Mouse (Mus musculus): ENCODE data around the gene Eef1akmt3. TPM values are rescaled to one million over a fixed set of nuclear protein-coding genes. Genes with fewer than 3 reads are reported as not detected.

The Eef1akmt3 gene
- polyA plus RNA-seq, 1 experiment: 0.11 TPM

DNA sequence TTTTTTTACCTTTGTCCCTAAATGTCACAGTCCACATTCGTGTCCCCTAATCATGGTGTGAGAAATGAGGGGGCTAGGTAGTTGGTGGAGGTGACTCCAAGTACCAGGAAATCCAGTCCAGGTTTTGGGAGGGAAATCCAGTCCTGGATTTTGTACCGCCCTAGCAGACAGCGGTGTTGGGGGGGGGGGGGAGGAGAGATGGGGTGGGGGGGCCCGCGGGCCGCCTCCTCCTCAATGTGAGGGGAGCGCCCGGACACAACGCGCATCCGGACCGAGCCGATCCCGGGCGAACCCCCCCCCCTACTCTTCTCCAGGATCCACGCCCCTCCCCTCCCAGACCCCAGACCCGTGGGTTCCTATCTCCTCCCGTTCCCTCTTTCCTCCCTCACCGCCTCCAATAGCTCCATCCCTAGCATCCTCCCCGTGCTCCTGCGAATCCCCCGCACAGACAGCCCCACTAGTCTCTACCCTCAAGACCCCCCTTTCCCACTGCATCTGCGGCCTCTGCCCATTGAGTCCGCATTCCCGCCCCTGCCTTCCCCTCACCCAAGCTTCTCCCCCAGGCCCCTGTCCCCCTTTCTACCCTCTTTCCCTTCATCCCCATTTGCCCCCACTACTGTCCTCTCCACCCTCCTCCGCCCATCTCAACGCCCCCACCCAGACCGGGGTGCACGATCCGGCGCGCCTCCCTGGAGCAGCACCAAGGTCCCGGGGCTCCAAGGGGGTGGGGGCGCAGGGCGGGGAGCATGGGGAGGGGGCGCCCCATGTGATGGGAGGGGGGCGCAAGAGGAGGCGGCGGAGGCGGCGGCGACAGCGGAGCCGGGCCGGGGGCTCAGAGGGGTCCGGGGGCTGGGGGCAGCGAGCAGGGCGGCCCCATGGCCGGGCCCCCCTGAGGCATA lies 37.6 kb upstream of the Eef1akmt3 start:
- Histone ChIP-seq H3K4me3 (peak overlapping the region; percentile 16), H3K79me2 (ENCODE audit: control insufficient read depth, insufficient read depth) (no peaks in the 10 kb centered on the region), H3ac (ENCODE audit: control insufficient read depth, insufficient read length) (peak overlapping the region; percentile 15), H3K36me3 (ENCODE audit: control insufficient read depth, insufficient read depth) (no peaks in the 10 kb centered on the region), H3K4me2 (ENCODE audit: low read depth) (peak overlapping the region; percentile 67), H3K27me3 (ENCODE audit: control insufficient read depth, insufficient read depth, insufficient read length) (peaks cover 8% of the 10 kb centered on the region)
- TF ChIP-seq POLR2AphosphoS2 (IDR thresholded peaks at IDR 0.05; ENCODE audit: insufficient read length, low read depth) (no peak), POLR2A (IDR thresholded peaks at IDR 0.05; ENCODE audit: insufficient read length, low read depth) (no peak), E2F4 (IDR thresholded peaks at IDR 0.05; ENCODE audit: insufficient read depth) (no peak), MAX (IDR thresholded peaks at IDR 0.05; ENCODE audit: low read depth) (no peak), TCF3 (IDR thresholded peaks at IDR 0.05; ENCODE audit: insufficient read length, low read depth) (no peak), REST (IDR thresholded peaks at IDR 0.05; ENCODE audit: insufficient read depth, insufficient read length) (no peak), CEBPB (IDR thresholded peaks at IDR 0.05; ENCODE audit: insufficient read depth, poor library complexity, severe bottlenecking) (no peak)

DNA sequence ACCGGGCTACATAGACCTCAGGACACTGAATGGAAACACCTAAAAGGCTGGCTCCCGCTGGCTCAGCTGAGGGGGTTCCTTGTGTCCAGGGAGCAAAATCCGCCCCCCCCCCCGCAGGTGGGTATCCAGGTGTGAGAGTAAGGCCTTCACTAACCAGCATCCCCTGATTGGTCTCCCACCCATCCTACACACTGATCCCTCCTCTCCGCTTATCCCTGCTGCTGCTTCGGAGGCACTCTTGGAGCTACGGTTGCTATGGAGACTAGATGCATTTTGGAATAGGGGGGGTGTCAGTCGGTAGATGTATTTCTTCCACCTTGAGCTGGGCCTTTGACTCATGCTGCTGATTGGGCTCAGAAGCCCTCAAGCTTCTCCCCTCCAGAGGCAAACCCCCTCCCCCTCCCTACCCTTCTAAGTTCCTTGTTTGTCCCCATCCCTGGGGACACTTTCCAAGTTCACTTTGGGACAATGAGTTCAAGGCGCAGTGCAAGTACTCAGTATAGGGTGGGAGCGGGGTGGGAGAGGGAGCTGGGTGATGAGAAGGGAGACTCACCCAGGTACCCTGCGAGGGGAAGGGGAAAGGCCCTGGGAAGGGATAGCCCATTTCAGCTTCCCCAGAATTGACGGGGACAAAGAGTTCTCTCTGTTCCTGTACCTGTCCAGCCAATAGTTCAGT lies 36.8 kb upstream of the Eef1akmt3 start:
- Histone ChIP-seq H3K36me3 (ENCODE audit: control insufficient read depth, insufficient read depth) (no peaks in the 10 kb centered on the region), H3ac (ENCODE audit: control insufficient read depth, insufficient read length) (no peak overlapping the region), H3K27me3 (ENCODE audit: control insufficient read depth, insufficient read depth, insufficient read length) (peaks cover 8% of the 10 kb centered on the region), H3K4me3 (peak overlapping the region; percentile 16), H3K79me2 (ENCODE audit: control insufficient read depth, insufficient read depth) (no peaks in the 10 kb centered on the region), H3K4me2 (ENCODE audit: low read depth) (peak overlapping the region; percentile 37)
- TF ChIP-seq MYOG (IDR thresholded peaks at IDR 0.05; ENCODE audit: control insufficient read depth in 1 of 3, insufficient read depth in 1 of 3, insufficient read length in 2 of 3, low read depth in 2 of 3) (no peak), MAX (IDR thresholded peaks at IDR 0.05; ENCODE audit: low read depth) (no peak), MYOD1 (IDR thresholded peaks at IDR 0.05; ENCODE audit: control insufficient read depth in 1 of 3, insufficient read length in 2 of 3, low read depth in 2 of 3) (no peak), CEBPB (IDR thresholded peaks at IDR 0.05; ENCODE audit: insufficient read depth, poor library complexity, severe bottlenecking) (no peak), POLR2AphosphoS2 (IDR thresholded peaks at IDR 0.05; ENCODE audit: insufficient read length, low read depth) (no peak), POLR2A (IDR thresholded peaks at IDR 0.05; ENCODE audit: insufficient read length, low read depth) (no peak), USF1 (IDR thresholded peaks at IDR 0.05; ENCODE audit: low read depth) (no peak), TCF3 (IDR thresholded peaks at IDR 0.05; ENCODE audit: insufficient read length, low read depth) (no peak), TCF12 (IDR thresholded peaks at IDR 0.05; ENCODE audit: insufficient read depth, poor library complexity, severe bottlenecking) (no peak), E2F4 (IDR thresholded peaks at IDR 0.05; ENCODE audit: insufficient read depth) (no peak)

DNA sequence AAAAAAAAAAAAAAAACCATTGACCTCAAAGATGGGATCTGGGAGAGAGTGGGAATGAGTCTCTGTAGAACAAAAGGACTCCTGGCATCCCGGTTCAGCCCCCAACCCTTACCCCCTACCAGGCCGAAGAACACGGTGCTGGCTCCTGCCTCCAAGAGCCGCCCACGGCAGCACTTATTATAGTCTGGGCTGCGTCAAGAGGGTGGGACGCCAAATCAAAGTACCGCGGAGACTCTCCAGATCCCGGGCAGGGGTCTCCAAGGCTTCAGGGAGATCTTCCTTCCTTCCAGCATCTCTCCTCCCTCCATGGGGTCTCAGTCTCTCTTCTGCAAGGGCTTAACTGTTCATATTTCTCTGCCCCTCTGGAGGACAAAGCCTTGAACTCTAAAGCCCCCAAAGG lies 36.2 kb upstream of the Eef1akmt3 start:
- Histone ChIP-seq H3K36me3 (ENCODE audit: control insufficient read depth, insufficient read depth) (no peaks in the 10 kb centered on the region), H3K4me2 (ENCODE audit: low read depth) (no peak overlapping the region), H3K27me3 (ENCODE audit: control insufficient read depth, insufficient read depth, insufficient read length) (peaks cover 8% of the 10 kb centered on the region), H3K4me3 (no peak overlapping the region), H3ac (ENCODE audit: control insufficient read depth, insufficient read length) (no peak overlapping the region), H3K79me2 (ENCODE audit: control insufficient read depth, insufficient read depth) (no peaks in the 10 kb centered on the region)
- TF ChIP-seq MYOD1 (IDR thresholded peaks at IDR 0.05; ENCODE audit: control insufficient read depth in 1 of 3, insufficient read length in 2 of 3, low read depth in 2 of 3): no peak
- TF ChIP-seq TCF3 (IDR thresholded peaks at IDR 0.05; ENCODE audit: insufficient read length, low read depth): no peak
- TF ChIP-seq USF1 (IDR thresholded peaks at IDR 0.05; ENCODE audit: low read depth): no peak
- no peak for TF ChIP-seq TCF12 (IDR thresholded peaks at IDR 0.05; ENCODE audit: insufficient read depth, poor library complexity, severe bottlenecking)
- TF ChIP-seq SRF (IDR thresholded peaks at IDR 0.05; ENCODE audit: control insufficient read depth, insufficient read length, low read depth): no peak
- TF ChIP-seq REST (IDR thresholded peaks at IDR 0.05; ENCODE audit: insufficient read depth, insufficient read length): no peak
- TF ChIP-seq POLR2A (IDR thresholded peaks at IDR 0.05; ENCODE audit: insufficient read length, low read depth): no peak
- TF ChIP-seq MAX (IDR thresholded peaks at IDR 0.05; ENCODE audit: low read depth): no peak
- TF ChIP-seq POLR2AphosphoS2 (IDR thresholded peaks at IDR 0.05; ENCODE audit: insufficient read length, low read depth): no peak
- TF ChIP-seq MYOG (IDR thresholded peaks at IDR 0.05; ENCODE audit: control insufficient read depth in 1 of 3, insufficient read depth in 1 of 3, insufficient read length in 2 of 3, low read depth in 2 of 3): no peak
- no peak for TF ChIP-seq CEBPB (IDR thresholded peaks at IDR 0.05; ENCODE audit: insufficient read depth, poor library complexity, severe bottlenecking)
- TF ChIP-seq E2F4 (IDR thresholded peaks at IDR 0.05; ENCODE audit: insufficient read depth): no peak

DNA sequence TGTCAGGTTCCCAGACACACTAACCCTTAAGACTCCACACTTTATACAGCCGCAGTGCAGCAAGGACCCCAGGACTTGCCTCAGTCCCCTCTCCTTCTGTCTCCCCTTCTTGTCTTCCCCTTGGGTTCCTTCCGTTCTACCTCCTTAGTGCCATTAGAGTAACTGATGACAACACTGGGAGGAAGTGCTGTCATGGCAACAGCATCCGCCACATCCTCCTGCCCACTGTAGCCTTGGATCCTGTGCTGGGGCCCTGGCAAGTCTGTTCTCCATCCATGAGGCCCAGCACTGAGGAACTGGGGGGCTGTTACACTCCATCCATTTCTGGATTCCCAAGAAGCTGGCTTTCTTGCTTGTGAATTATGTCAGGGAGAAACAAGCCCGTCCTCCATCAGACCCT lies 34.8 kb upstream of the Eef1akmt3 start:
- TF ChIP-seq MYOG (IDR thresholded peaks at IDR 0.05; ENCODE audit: control insufficient read depth in 1 of 3, insufficient read depth in 1 of 3, insufficient read length in 2 of 3, low read depth in 2 of 3) (no peak), E2F4 (IDR thresholded peaks at IDR 0.05; ENCODE audit: insufficient read depth) (no peak), TCF3 (IDR thresholded peaks at IDR 0.05; ENCODE audit: insufficient read length, low read depth) (no peak), TCF12 (IDR thresholded peaks at IDR 0.05; ENCODE audit: insufficient read depth, poor library complexity, severe bottlenecking) (no peak)
- peaks cover 8% of the 10 kb centered on the region for H3K27me3 ChIP-seq (ENCODE audit: control insufficient read depth, insufficient read depth, insufficient read length)
- H3K4me3 ChIP-seq: no peak overlapping the region
- no peaks in the 10 kb centered on the region for H3K79me2 ChIP-seq (ENCODE audit: control insufficient read depth, insufficient read depth)
- no peak overlapping the region for H3K4me2 ChIP-seq (ENCODE audit: low read depth)
- no peaks in the 10 kb centered on the region for H3K36me3 ChIP-seq (ENCODE audit: control insufficient read depth, insufficient read depth)
- no peak overlapping the region for H3ac ChIP-seq (ENCODE audit: control insufficient read depth, insufficient read length)
